Mouse (Mus musculus) layer of hippocampus, postnatal 10 days (tissue): ENCODE results near the gene Prkci. TPM values are rescaled to one million over a fixed set of nuclear protein-coding genes. Genes with fewer than 3 reads are reported as not detected.

Experiments
- DNase-seq, 2 experiments: peaks; one replicate each; pipeline ENCODE4 v3.0.0; 2021; ENCODE audit warnings: low spot score in 2 of 2
- long read RNA-seq: library from polyadenylated mRNA; stranded (forward); transcript quantifications from one replicate; pipeline ENCODE4 v2.0.0, GENCODE M21; 2023
- total RNA-seq, 2 experiments: library from RNA; stranded (reverse); gene quantifications; 2 replicates each; pipeline ENCODE4 v1.2.3; 2021

Gene Prkci
- 10 to 100 TPM; 59.0 to 64.7 TPM for total RNA-seq
- long read RNA-seq, full-length matches to known transcripts = 20 of 34 reads
- long read RNA-seq, partial matches to known transcripts = 0 of 34 reads
- long read RNA-seq, other reads (novel, unspliced or antisense) = 14 of 34 reads

GRCm38 (mm10) chr3:30995283-30995898 is at the start of gene Prkci:
Prkci (plus strand) TSS chr3:30995747.
- DNase-seq = peak; percentile 90 to 95

DNA sequence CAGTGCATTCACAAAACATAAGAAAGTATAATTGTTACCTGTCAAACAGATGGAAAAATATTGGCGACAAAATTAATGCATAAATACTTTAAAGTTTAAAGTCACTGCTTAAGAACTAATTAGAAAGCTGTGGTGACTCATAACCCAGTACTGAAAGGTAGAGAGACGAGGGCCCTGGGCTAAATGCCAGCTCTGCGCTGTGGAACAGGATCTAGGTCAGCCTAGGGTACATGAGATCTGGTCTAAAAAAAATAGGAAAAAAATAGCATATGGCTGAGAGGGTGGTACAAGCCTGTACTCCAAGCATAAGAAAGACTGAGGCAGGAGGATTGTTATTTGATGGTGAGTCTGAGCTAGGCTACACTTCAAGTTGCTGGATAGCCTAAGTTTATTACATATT is 43.9 kb upstream of the Prkci start:
- no peak for DNase-seq

DNA sequence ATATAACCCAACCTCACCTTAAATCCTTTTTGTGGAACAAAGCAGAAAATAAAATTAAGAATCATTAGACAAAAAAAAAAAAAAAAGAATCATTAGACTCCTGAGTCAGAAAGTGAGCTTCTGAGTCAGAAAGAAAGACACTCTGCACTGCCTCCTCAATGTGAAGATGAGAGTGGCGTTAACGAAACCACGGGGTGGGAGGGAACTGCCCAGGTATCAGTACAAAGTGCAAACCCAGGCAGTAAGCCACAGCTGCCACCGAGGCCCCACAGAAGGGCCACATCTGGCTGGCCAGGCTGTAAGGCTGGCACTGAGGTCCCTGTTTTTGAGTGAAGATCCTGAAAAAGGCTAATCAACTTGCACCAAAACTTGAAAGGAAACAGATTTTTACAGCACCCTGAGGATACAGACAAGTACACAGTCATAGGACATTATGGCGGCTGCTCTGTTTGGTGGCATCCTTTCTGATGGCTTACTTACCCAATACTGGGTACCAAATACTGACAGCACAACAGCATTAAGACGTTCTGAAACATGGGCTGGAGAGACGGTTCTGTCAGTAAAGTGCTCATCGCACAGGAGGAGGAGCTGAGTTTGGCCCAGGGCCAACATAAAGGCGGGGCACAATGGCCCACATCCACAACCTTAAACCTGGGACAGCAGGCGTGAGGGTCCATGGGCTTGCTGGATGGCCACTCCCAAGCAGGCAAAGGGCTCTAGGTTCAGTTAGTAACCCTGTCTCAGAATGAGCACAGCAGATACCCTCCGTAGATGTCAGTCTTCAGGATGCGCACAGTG is 43.1 kb upstream of the Prkci start:
- no peak for DNase-seq

DNA sequence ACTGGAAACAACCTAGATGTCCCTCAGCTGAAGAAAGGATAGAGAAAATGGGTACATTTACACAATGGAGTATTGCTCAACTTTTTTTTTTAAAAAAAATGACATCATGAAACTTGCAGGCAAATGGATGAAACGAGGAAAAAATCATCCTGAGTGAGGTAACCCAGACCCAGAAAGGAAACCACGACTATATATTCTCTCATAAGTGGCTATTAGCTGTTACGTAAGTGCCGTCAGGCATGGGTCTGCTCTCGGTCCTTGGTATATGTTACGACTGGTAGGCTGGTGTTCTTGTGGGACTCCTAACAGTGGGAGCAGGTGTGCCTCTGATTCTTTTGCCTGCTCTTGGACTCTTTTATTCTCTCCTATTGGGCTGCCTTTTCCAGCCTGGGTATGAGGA is 39.2 kb upstream of the Prkci start:
- DNase-seq = no peak

- DNase-seq = no peak
Measured at GRCm38 (mm10) chr3:30958709-30959108, 36.8 kb upstream of the Prkci start.

GRCm38 (mm10) chr3:30959868-30960831 is 35.4 kb upstream of the Prkci start:
- no peak for DNase-seq

- DNase-seq = no peak
Measured at GRCm38 (mm10) chr3:30963100-30963499, 32.4 kb upstream of the Prkci start.

GRCm38 (mm10) chr3:30964216-30964615 is 31.3 kb upstream of the Prkci start:
- DNase-seq = no peak

DNA sequence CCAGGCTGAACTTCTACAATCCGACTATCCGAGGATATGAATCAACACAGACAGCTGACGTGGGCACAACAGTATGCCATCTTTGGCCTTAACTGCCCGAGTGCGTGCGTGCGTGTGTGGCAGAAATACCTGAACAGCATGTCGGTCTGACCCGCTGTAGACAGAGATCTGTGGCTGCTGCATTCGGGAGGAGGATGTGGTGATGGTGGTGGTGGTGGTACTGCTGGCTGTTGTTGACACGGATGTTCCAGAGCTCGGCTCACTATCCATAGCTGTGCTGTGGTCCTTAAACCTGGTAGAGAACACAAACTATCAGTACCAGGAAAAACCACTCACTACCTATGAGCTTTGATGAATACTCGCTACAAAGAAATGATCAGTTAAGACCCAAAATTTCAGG is 29.9 kb upstream of the Prkci start:
- no peak for DNase-seq

GRCm38 (mm10) chr3:30968531-30969092 is 26.9 kb upstream of the Prkci start:
- peak; percentile 43 to 55 for DNase-seq

- peak; percentile 94 to 96 for DNase-seq
Measured at GRCm38 (mm10) chr3:30969104-30969581, 26.4 kb upstream of the Prkci start, which contains the start of gene Phc3. Phc3 (minus strand) TSS chr3:30969415.

- peak; percentile 53 to 60 for DNase-seq
Measured at GRCm38 (mm10) chr3:30975102-30975754, 20.3 kb upstream of the Prkci start.

- DNase-seq = no peak
Measured at GRCm38 (mm10) chr3:30976991-30977603, 18.4 kb upstream of the Prkci start.

GRCm38 (mm10) chr3:30981616-30982380 is 13.7 kb upstream of the Prkci start:
- no peak for DNase-seq

GRCm38 (mm10) chr3:30982924-30983536 is 12.5 kb upstream of the Prkci start:
- no peak for DNase-seq

- DNase-seq = no peak
Measured at GRCm38 (mm10) chr3:30987396-30988318, 7.9 kb upstream of the Prkci start.

- no peak for DNase-seq
Measured at GRCm38 (mm10) chr3:30992161-30992560, 3.4 kb upstream of the Prkci start.
